Mouse (Mus musculus) midbrain, embryonic 10.5 days (tissue): ENCODE measurements at regions not wholly inside any gene's neighbourhood (a gene's known extent, or its start where the extent isn't known, plus 50 kb on each side); places are given as distances from the start of the nearest gene placed in this dataset.

Source experiments
- DNase-seq: peaks from one replicate; pipeline ENCODE4 v3.0.0-alpha.2; 2017; ENCODE audit warnings: low spot score
- H3K27ac ChIP-seq: fragments of 300-500 bp; sonication (generic); replicated peaks from 2 replicates; pipeline ENCODE4 v1.5.1; 2016; ENCODE audit warnings: mild to moderate bottlenecking
- H3K27me3 ChIP-seq: fragments of 300-500 bp; sonication (generic); 2 replicates; pipeline ENCODE4 v1.6.1; 2016; ENCODE audit warnings: low read depth, mild to moderate bottlenecking; ENCODE audit not compliant: poor library complexity, severe bottlenecking
- H3K36me3 ChIP-seq: fragments of 300-500 bp; sonication (generic); 2 replicates; pipeline ENCODE4 v1.6.1; 2016; ENCODE audit warnings: mild to moderate bottlenecking, moderate library complexity
- H3K4me1 ChIP-seq: fragments of 300-500 bp; sonication (generic); 2 replicates; pipeline ENCODE4 v1.6.1; 2016
- H3K4me3 ChIP-seq: fragments of 300-500 bp; sonication (generic); 2 replicates; pipeline ENCODE4 v1.5.1; 2016; ENCODE audit warnings: mild to moderate bottlenecking, moderate library complexity
- H3K9me3 ChIP-seq: fragments of 300-500 bp; sonication (generic); replicated peaks from 2 replicates; pipeline ENCODE4 v1.6.1; 2016; ENCODE audit warnings: mild to moderate bottlenecking
- WGBS: fragments of 180-500 bp; shearing (Covaris S2); methylation state at CpG from one replicate; pipeline ENCODE4 v1.1.7; 2016; 5-methylcytosine and 5-hydroxymethylcytosine counted together

GRCm38 (mm10) chr3:39559460-39560041 lies 672.8 kb downstream of the Fat4 start:
- Histone ChIP-seq H3K4me3 (no peak overlapping the region), H3K27me3 (no peaks in the 10 kb centered on the region), H3K4me1 (no peaks in the 10 kb centered on the region), H3K36me3 (no peaks in the 10 kb centered on the region), H3K27ac (no peak overlapping the region), H3K9me3 (no peaks in the 10 kb centered on the region)
- WGBS: 87% methylated on average over 3 of the region's 3 CpGs
- no peak for DNase-seq

GRCm38 (mm10) chr3:39560951-39561350 lies 674.2 kb downstream of the Fat4 start:
- Histone ChIP-seq H3K9me3 (no peaks in the 10 kb centered on the region), H3K4me3 (no peak overlapping the region), H3K27ac (no peak overlapping the region), H3K36me3 (no peaks in the 10 kb centered on the region), H3K27me3 (no peaks in the 10 kb centered on the region), H3K4me1 (no peaks in the 10 kb centered on the region)
- WGBS: 76% methylated on average over 1 of the region's 1 CpGs
- DNase-seq: peak; percentile 18

- Histone ChIP-seq H3K36me3 (no peaks in the 10 kb centered on the region), H3K9me3 (no peaks in the 10 kb centered on the region), H3K4me1 (no peaks in the 10 kb centered on the region), H3K27ac (no peak overlapping the region), H3K27me3 (no peaks in the 10 kb centered on the region), H3K4me3 (no peak overlapping the region)
- no peak for DNase-seq
- 75% methylated on average over 5 of the region's 5 CpGs for WGBS
Observed at GRCm38 (mm10) chr3:39571444-39572237, 684.9 kb downstream of the Fat4 start.

GRCm38 (mm10) chr3:39575200-39575599 lies 688.5 kb downstream of the Fat4 start:
- Histone ChIP-seq H3K27me3 (no peaks in the 10 kb centered on the region), H3K9me3 (no peaks in the 10 kb centered on the region), H3K4me1 (no peaks in the 10 kb centered on the region), H3K36me3 (no peaks in the 10 kb centered on the region), H3K4me3 (no peak overlapping the region), H3K27ac (no peak overlapping the region)
- WGBS: 76% methylated on average over 3 of the region's 3 CpGs
- no peak for DNase-seq

- H3K4me1 ChIP-seq: no peaks in the 10 kb centered on the region
- WGBS: 92% methylated on average over 2 of the region's 2 CpGs
Observed at GRCm38 (mm10) chr3:39591312-39591711, 704.6 kb downstream of the Fat4 start.

GRCm38 (mm10) chr3:39592349-39593117 lies 705.8 kb downstream of the Fat4 start:
- H3K9me3 ChIP-seq: no peaks in the 10 kb centered on the region
- no peak for DNase-seq
- no peaks in the 10 kb centered on the region for H3K4me1 ChIP-seq
- no peaks in the 10 kb centered on the region for H3K27me3 ChIP-seq
- no peaks in the 10 kb centered on the region for H3K36me3 ChIP-seq
- no peak overlapping the region for H3K4me3 ChIP-seq
- no peak overlapping the region for H3K27ac ChIP-seq
- WGBS: 95% methylated on average over 4 of the region's 4 CpGs

More at GRCm38 (mm10) chr3:39591312-39591711, 704.6 kb downstream of the Fat4 start:
- Histone ChIP-seq H3K4me3 (no peak overlapping the region), H3K27me3 (no peaks in the 10 kb centered on the region), H3K9me3 (no peaks in the 10 kb centered on the region), H3K27ac (no peak overlapping the region), H3K36me3 (no peaks in the 10 kb centered on the region)
- DNase-seq: no peak

- H3K27me3 ChIP-seq: no peaks in the 10 kb centered on the region
- no peak overlapping the region for H3K4me3 ChIP-seq
- H3K4me1 ChIP-seq: no peaks in the 10 kb centered on the region
- no peaks in the 10 kb centered on the region for H3K9me3 ChIP-seq
- H3K36me3 ChIP-seq: no peaks in the 10 kb centered on the region
- no peak overlapping the region for H3K27ac ChIP-seq
- no peak for DNase-seq
- WGBS: 84% methylated on average over 3 of the region's 3 CpGs
Observed at GRCm38 (mm10) chr3:39609937-39610336, 723.2 kb downstream of the Fat4 start.

- Histone ChIP-seq H3K27ac (no peak overlapping the region), H3K4me1 (no peaks in the 10 kb centered on the region), H3K4me3 (no peak overlapping the region), H3K36me3 (no peaks in the 10 kb centered on the region), H3K9me3 (no peaks in the 10 kb centered on the region), H3K27me3 (no peaks in the 10 kb centered on the region)
- 88% methylated on average over 7 of the region's 7 CpGs for WGBS
- DNase-seq: no peak
Observed at GRCm38 (mm10) chr3:39612408-39612807, 725.7 kb downstream of the Fat4 start.

- H3K9me3 ChIP-seq: no peaks in the 10 kb centered on the region
- no peaks in the 10 kb centered on the region for H3K36me3 ChIP-seq
- H3K4me1 ChIP-seq: no peaks in the 10 kb centered on the region
- no peak overlapping the region for H3K27ac ChIP-seq
- WGBS: 88% methylated on average over 5 of the region's 5 CpGs
- H3K27me3 ChIP-seq: no peaks in the 10 kb centered on the region
- no peak for DNase-seq
- no peak overlapping the region for H3K4me3 ChIP-seq
Observed at GRCm38 (mm10) chr3:39637924-39638323, 751.2 kb downstream of the Fat4 start.

- no peaks in the 10 kb centered on the region for H3K4me1 ChIP-seq
- H3K36me3 ChIP-seq: no peaks in the 10 kb centered on the region
- no peak for DNase-seq
- H3K27me3 ChIP-seq: no peaks in the 10 kb centered on the region
- 97% methylated on average over 3 of the region's 3 CpGs for WGBS
- H3K27ac ChIP-seq: no peak overlapping the region
- H3K4me3 ChIP-seq: no peak overlapping the region
- H3K9me3 ChIP-seq: no peaks in the 10 kb centered on the region
Observed at GRCm38 (mm10) chr3:39643194-39643593, 756.5 kb downstream of the Fat4 start.

GRCm38 (mm10) chr3:39666817-39667216 lies 780.1 kb downstream of the Fat4 start:
- H3K36me3 ChIP-seq: no peaks in the 10 kb centered on the region
- 91% methylated on average over 3 of the region's 3 CpGs for WGBS
- no peak overlapping the region for H3K27ac ChIP-seq
- no peaks in the 10 kb centered on the region for H3K9me3 ChIP-seq
- H3K4me3 ChIP-seq: no peak overlapping the region
- H3K27me3 ChIP-seq: no peaks in the 10 kb centered on the region
- no peaks in the 10 kb centered on the region for H3K4me1 ChIP-seq
- DNase-seq: no peak

GRCm38 (mm10) chr3:39669145-39669544 lies 782.4 kb downstream of the Fat4 start:
- Histone ChIP-seq H3K9me3 (no peaks in the 10 kb centered on the region), H3K4me3 (no peak overlapping the region), H3K4me1 (no peaks in the 10 kb centered on the region), H3K36me3 (no peaks in the 10 kb centered on the region), H3K27ac (no peak overlapping the region), H3K27me3 (no peaks in the 10 kb centered on the region)
- 84% methylated on average over 1 of the region's 1 CpGs for WGBS
- DNase-seq: no peak

GRCm38 (mm10) chr3:39673997-39674396 lies 787.3 kb downstream of the Fat4 start:
- DNase-seq: no peak

More at GRCm38 (mm10) chr3:39673997-39674396, 787.3 kb downstream of the Fat4 start:
- 95% methylated on average over 7 of the region's 7 CpGs for WGBS
- Histone ChIP-seq H3K9me3 (no peaks in the 10 kb centered on the region), H3K4me1 (no peaks in the 10 kb centered on the region), H3K36me3 (no peaks in the 10 kb centered on the region), H3K4me3 (no peak overlapping the region), H3K27ac (no peak overlapping the region), H3K27me3 (no peaks in the 10 kb centered on the region)
